Mouse (Mus musculus) hindbrain, embryonic 14.5 days (tissue): Measurements from ENCODE around the gene Gm5294. TPM values are rescaled to one million over a fixed set of nuclear protein-coding genes. Genes with fewer than 3 reads are reported as not detected.

Source experiments
- ATAC-seq: fragments of 200-750 bp; cut with Nextera tagmentation; 2 replicates; pipeline ENCODE4 v1.8.0; 2017; ENCODE audit warnings: moderate number of reproducible peaks, mild to moderate bottlenecking, moderate TSS enrichment, moderate library complexity; ENCODE audit not compliant: low FRiP score
- DNase-seq: peaks from one replicate; pipeline ENCODE4 v3.0.0-alpha.2; 2015; ENCODE audit warnings: low spot score
- H3K27ac ChIP-seq: fragments of 300-500 bp; sonication (generic); 2 replicates; pipeline ENCODE4 v1.5.1; 2014; ENCODE audit warnings: mild to moderate bottlenecking, moderate library complexity
- H3K27me3 ChIP-seq: fragments of 300-500 bp; sonication (generic); 2 replicates; pipeline ENCODE4 v1.6.1; 2014; ENCODE audit warnings: mild to moderate bottlenecking, low read length, mixed read lengths; ENCODE audit not compliant: control insufficient read depth, insufficient read depth
- H3K36me3 ChIP-seq: fragments of 300-500 bp; sonication (generic); replicated peaks from 2 replicates; pipeline ENCODE4 v1.6.1; 2014; ENCODE audit not compliant: control insufficient read depth, insufficient read depth
- H3K4me1 ChIP-seq: fragments of 300-500 bp; sonication (generic); replicated peaks from 2 replicates; pipeline ENCODE4 v1.6.1; 2014; ENCODE audit warnings: antibody characterized with exemption, low read length, mixed read lengths; ENCODE audit not compliant: control insufficient read depth, insufficient read depth
- H3K4me2 ChIP-seq: fragments of 300-500 bp; sonication (generic); replicated peaks from 2 replicates; pipeline ENCODE4 v1.6.1; 2014; ENCODE audit warnings: mild to moderate bottlenecking, moderate library complexity
- H3K4me3 ChIP-seq: fragments of 300-500 bp; sonication (generic); replicated peaks from 2 replicates; pipeline ENCODE4 v1.5.1; 2014; ENCODE audit warnings: mild to moderate bottlenecking, low read length
- H3K9ac ChIP-seq: fragments of 300-500 bp; sonication (generic); 2 replicates; pipeline ENCODE4 v1.6.1; 2014
- H3K9me3 ChIP-seq: fragments of 300-500 bp; sonication (generic); 2 replicates; pipeline ENCODE4 v1.6.1; 2016; ENCODE audit warnings: low read length; ENCODE audit not compliant: control insufficient read depth
- WGBS: fragments of 180-500 bp; shearing (Covaris S2); extraction: QIAGEN DNeasy Blood & Tissue Kit; methylation state at CpG from one replicate; pipeline ENCODE4 v1.1.7; 2014; 5-methylcytosine and 5-hydroxymethylcytosine counted together
- polyA plus RNA-seq: library from polyadenylated mRNA; unstranded; fragments of >200 nt; fragmentation: Nextera tagmentation; extraction: Ambion mirVana; gene quantifications from 2 replicates; pipeline ENCODE4 v1.2.1, GENCODE M21; 2014

The Gm5294 gene
- polyA plus RNA-seq, 1 experiment from 2014 or later = 1.3 TPM

DNA sequence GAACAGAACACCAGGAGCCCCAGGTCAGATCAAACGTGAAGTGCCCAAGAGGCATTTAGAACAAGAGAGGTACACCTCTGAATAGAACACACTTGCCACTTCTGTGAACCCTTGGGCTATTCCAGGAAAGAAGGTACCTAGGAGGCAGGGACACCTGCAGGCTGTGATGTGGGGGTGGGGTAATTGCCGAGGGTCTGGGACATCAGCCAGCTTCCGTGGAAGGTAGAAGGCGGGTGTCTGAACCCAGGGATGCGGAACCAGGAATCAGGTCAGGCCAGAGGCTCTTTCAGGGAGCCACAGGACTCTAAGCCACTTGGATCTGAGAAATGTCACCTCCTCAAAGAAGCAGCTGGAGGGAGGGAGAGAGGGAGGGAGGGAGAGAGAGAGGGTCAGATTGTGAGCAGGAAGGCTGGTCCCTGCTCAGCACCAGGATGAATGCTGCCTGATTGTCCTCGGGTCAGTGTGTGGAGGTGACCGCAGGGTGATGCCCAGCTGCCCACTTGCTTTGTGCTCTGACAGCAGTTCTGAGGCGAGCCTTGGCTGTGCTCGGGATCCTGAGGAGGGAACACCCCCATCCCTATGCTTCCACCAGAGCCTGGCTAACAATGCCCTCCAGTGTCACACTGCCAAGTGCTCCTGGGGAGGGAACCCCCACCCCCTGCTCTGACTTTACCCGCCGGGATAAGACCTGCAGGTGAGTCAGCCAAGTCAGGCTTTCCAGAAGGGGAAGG is 31.2 kb upstream of the Gm5294 start:
- Histone ChIP-seq H3K4me1 (no peaks in the 10 kb centered on the region), H3K27ac (no peak overlapping the region), H3K27me3 (no peaks in the 10 kb centered on the region), H3K9me3 (no peaks in the 10 kb centered on the region), H3K36me3 (peaks cover 51% of the 10 kb centered on the region), H3K4me3 (no peak overlapping the region), H3K4me2 (no peak overlapping the region), H3K9ac (no peak overlapping the region)
- WGBS = 42% methylated on average over 11 of the region's 11 CpGs
- ATAC-seq (peak; percentile 24; the same call in 1 of the 2 replicates), DNase-seq (no peak)

- H3K4me1 ChIP-seq = no peaks in the 10 kb centered on the region
- H3K9me3 ChIP-seq = no peaks in the 10 kb centered on the region
- no peak for ATAC-seq
- H3K4me3 ChIP-seq = no peak overlapping the region
- H3K27me3 ChIP-seq = no peaks in the 10 kb centered on the region
- H3K36me3 ChIP-seq = peaks cover 64% of the 10 kb centered on the region
- WGBS = 95% methylated on average over 11 of the region's 11 CpGs
- no peak overlapping the region for H3K27ac ChIP-seq
- no peak for DNase-seq
- H3K4me2 ChIP-seq = no peak overlapping the region
- H3K9ac ChIP-seq = no peak overlapping the region
Observed at GRCm38 (mm10) chr5:138790954-138791480, 28.9 kb upstream of the Gm5294 start.

GRCm38 (mm10) chr5:138801588-138802116 is 18.2 kb upstream of the Gm5294 start:
- DNase-seq = no peak

DNA sequence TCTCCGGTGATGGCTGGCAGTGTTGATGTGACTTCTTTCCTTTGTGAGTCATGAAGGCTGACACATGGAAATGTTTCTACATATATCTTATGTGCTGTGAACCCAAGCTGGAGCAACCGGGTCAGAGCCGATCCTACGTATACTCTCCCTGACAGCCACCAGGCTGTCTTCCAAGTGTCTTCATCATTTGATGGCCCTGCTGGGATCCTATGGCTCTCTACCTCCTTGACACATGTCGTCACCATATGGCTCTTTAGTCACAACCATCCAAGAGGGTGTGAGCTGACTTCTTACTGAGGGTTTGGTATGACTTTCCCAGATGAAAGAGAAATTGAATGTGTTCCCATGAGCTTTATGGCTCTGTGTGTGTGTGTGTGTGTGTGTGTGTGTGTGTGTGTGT is 15.6 kb upstream of the Gm5294 start:
- DNase-seq (no peak), ATAC-seq (no peak)
- Histone ChIP-seq H3K9me3 (no peaks in the 10 kb centered on the region), H3K4me1 (no peaks in the 10 kb centered on the region), H3K36me3 (peaks cover 62% of the 10 kb centered on the region), H3K4me2 (no peak overlapping the region), H3K27ac (no peak overlapping the region), H3K27me3 (no peaks in the 10 kb centered on the region), H3K4me3 (no peak overlapping the region), H3K9ac (no peak overlapping the region)
- 83% methylated on average over 5 of the region's 5 CpGs for WGBS

More at GRCm38 (mm10) chr5:138801588-138802116, 18.2 kb upstream of the Gm5294 start:
- 81% methylated on average over 7 of the region's 7 CpGs for WGBS
- ATAC-seq = no peak
- no peak overlapping the region for H3K27ac ChIP-seq
- H3K27me3 ChIP-seq = no peaks in the 10 kb centered on the region
- no peak overlapping the region for H3K9ac ChIP-seq
- no peaks in the 10 kb centered on the region for H3K9me3 ChIP-seq
- H3K36me3 ChIP-seq = peaks cover 63% of the 10 kb centered on the region
- H3K4me3 ChIP-seq = no peak overlapping the region
- H3K4me1 ChIP-seq = no peaks in the 10 kb centered on the region
- no peak overlapping the region for H3K4me2 ChIP-seq

- Histone ChIP-seq H3K36me3 (peaks cover 55% of the 10 kb centered on the region), H3K27me3 (no peaks in the 10 kb centered on the region), H3K9ac (no peak overlapping the region), H3K4me1 (no peaks in the 10 kb centered on the region), H3K9me3 (no peaks in the 10 kb centered on the region), H3K4me2 (no peak overlapping the region), H3K4me3 (no peak overlapping the region), H3K27ac (no peak overlapping the region)
- 96% methylated on average over 6 of the region's 6 CpGs for WGBS
- ATAC-seq (no peak), DNase-seq (no peak)
Observed at GRCm38 (mm10) chr5:138809767-138810166, 10.1 kb upstream of the Gm5294 start.

DNA sequence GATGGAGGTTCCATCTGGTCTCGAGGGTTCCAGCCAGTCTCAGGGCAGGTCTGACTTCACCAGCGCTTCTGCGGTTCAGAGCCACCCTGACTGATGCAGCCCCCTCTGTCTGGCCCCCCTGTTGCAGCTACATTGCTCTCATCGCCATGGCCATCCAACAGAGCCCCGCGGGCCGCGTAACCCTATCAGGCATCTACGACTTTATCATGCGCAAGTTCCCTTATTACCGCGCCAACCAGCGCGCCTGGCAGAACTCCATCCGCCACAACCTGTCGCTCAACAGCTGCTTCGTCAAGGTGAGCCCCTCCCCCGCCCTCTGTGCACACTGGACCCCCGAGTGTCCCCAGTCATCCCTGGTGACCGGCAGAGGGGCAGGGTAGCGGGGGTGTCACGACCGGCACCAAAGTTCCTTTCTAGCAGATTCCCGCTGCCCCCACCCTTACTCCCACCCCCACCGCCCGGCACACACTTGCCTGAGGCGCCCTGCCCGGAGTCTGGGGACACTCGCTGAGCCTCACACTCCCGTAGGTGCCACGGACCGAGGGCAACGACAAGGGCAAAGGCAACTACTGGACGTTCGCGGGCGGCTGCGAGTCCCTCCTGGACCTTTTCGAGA is 945 bp downstream of the Gm5294 start:
- Histone ChIP-seq H3K4me3 (peak overlapping the region; percentile 21), H3K36me3 (no peaks in the 10 kb centered on the region), H3K4me2 (peak overlapping the region; percentile 42), H3K27me3 (peaks cover 50% of the 10 kb centered on the region), H3K4me1 (peaks cover 7% of the 10 kb centered on the region; the same call in 1 of the 2 replicates), H3K9me3 (no peaks in the 10 kb centered on the region), H3K9ac (no peak overlapping the region), H3K27ac (no peak overlapping the region)
- no peak for DNase-seq
- ATAC-seq = no peak
- 5% methylated on average over 34 of the region's 39 CpGs for WGBS

DNA sequence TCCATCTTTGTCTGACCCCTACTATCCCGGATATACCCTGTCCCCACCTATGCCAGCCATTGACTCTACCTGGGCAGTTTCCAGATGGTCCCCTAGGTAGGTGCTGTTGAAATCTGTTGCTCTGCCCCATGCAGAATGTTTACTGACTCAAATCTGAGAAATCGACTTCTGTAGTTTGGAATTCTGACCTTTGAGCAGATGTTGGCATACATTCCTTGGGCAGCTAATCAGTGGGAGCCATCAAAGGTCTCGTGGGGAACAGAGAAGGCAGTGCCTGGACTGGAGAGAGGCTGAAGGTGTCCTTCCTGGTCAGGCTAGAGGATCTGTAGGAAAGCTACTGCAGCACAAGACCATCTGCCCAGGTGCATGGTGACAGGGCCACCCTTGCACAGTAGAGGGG is 5.2 kb downstream of the Gm5294 start:
- Histone ChIP-seq H3K27ac (no peak overlapping the region), H3K9ac (no peak overlapping the region), H3K4me3 (no peak overlapping the region), H3K9me3 (no peaks in the 10 kb centered on the region), H3K27me3 (peaks cover 32% of the 10 kb centered on the region), H3K4me1 (peaks cover 7% of the 10 kb centered on the region; the same call in 1 of the 2 replicates), H3K36me3 (no peaks in the 10 kb centered on the region), H3K4me2 (no peak overlapping the region)
- no peak for ATAC-seq
- 71% methylated on average over 3 of the region's 3 CpGs for WGBS
- DNase-seq = no peak

GRCm38 (mm10) chr5:138833406-138833805 is 13.5 kb downstream of the Gm5294 start:
- DNase-seq (peak; percentile 50), ATAC-seq (no peak)
- H3K27ac ChIP-seq = no peak overlapping the region
- no peaks in the 10 kb centered on the region for H3K27me3 ChIP-seq
- H3K4me1 ChIP-seq = peaks cover 6% of the 10 kb centered on the region; the same call in 1 of the 2 replicates
- no peaks in the 10 kb centered on the region for H3K36me3 ChIP-seq
- no peak overlapping the region for H3K4me2 ChIP-seq
- no peaks in the 10 kb centered on the region for H3K9me3 ChIP-seq
- H3K9ac ChIP-seq = no peak overlapping the region
- H3K4me3 ChIP-seq = no peak overlapping the region
- 36% methylated on average over 6 of the region's 6 CpGs for WGBS

DNA sequence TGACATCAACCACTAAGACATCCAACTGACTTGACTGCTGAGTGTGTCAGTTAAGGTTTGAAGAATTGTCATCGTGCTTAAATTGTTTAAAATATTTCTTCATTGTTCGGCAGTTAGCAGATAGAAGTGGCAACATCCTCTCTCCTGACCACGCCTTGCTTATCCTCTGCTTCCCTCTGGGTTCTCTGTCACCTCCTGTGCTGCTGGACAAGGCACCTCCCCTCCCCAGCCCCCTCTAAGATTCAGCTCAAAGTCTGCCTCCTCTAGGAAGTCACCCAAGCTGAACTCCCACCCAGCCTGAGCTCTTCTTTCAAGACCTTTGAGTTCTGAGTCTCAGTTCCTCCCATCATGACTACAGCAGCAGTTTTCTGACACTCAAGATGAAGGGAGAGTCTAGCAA is 15.0 kb downstream of the Gm5294 start:
- no peak for ATAC-seq
- H3K36me3 ChIP-seq = no peaks in the 10 kb centered on the region
- DNase-seq = no peak
- H3K4me2 ChIP-seq = no peak overlapping the region
- H3K4me3 ChIP-seq = no peak overlapping the region
- 89% methylated on average over 3 of the region's 3 CpGs for whole genome bisulfite sequencing
- H3K9ac ChIP-seq = no peak overlapping the region
- H3K9me3 ChIP-seq = no peaks in the 10 kb centered on the region
- H3K27me3 ChIP-seq = no peaks in the 10 kb centered on the region
- H3K4me1 ChIP-seq = peaks cover 6% of the 10 kb centered on the region; the same call in 1 of the 2 replicates
- no peak overlapping the region for H3K27ac ChIP-seq
